In genomic region chr13:37878918-37879331, GRCm38 (mm10) we compare ENCODE assay signal across 12 mouse cellular contexts.
DNase-seq lines count a peak whose midpoint lies in the region; ATAC-seq and TF ChIP-seq lines count a peak whose summit lies in the region.
"Had no signal": no experiment of that assay in that cellular context is flagged by ENCODE, and none has a peak within 500 bp of the region (broad histone marks: within the 10 kb centered on the region; RNA-seq: fewer than 3 reads in every experiment).

No protein-coding gene starts in this region.

- H3K4me1 ChIP-seq in thymus, adult 2 months (replicated peaks; ENCODE audit: control insufficient read depth, insufficient read depth, low read length), result peaks cover 42% of the 10 kb centered on the region
- peaks cover 53% of the 10 kb centered on the region for H3K4me1 ChIP-seq in lung, embryonic 16.5 days (replicated peaks; ENCODE audit: control insufficient read depth, insufficient read depth, low read length)

- H3K27me3 ChIP-seq in thymus, adult 2 months (ENCODE audit: control insufficient read depth, insufficient read depth, low read length), result no peaks in the 10 kb centered on the region
- H3K27me3 ChIP-seq in lung, embryonic 16.5 days (ENCODE audit: control insufficient read depth, insufficient read depth, low read depth, low read length), result no peaks in the 10 kb centered on the region

- 86% methylated on average over 2 of the region's 2 CpGs for WGBS in thymus, adult 2 months
- WGBS in lung, embryonic 16.5 days, result 52% methylated on average over 2 of the region's 2 CpGs

- no peak for TF ChIP-seq CTCF in thymus, adult 2 months (IDR thresholded peaks at IDR 0.05; ENCODE audit: borderline replicate concordance, control insufficient read depth, extremely low read depth, insufficient read depth, low read length, poor library complexity)

- ATAC-seq in lung, embryonic 16.5 days (ENCODE audit: low read depth), result peak; percentile 63

- H3K9me3 ChIP-seq in lung, embryonic 16.5 days (ENCODE audit: control insufficient read depth, low read length), result no peaks in the 10 kb centered on the region

- peak overlapping the region; percentile 95 for H3K27ac ChIP-seq in thymus, adult 2 months (ENCODE audit: control insufficient read depth, insufficient read depth, low read length)
- peak overlapping the region; percentile 73 for H3K27ac ChIP-seq in lung, embryonic 16.5 days (ENCODE audit: low read length)

- no peak overlapping the region for H3K9ac ChIP-seq in lung, embryonic 16.5 days (ENCODE audit: low read length)

- H3K36me3 ChIP-seq in thymus, adult 2 months (ENCODE audit: control insufficient read depth, insufficient read depth, low read length), result no peaks in the 10 kb centered on the region
- H3K36me3 ChIP-seq in lung, embryonic 16.5 days (ENCODE audit: control insufficient read depth, insufficient read depth, low read length), result no peaks in the 10 kb centered on the region

- TF ChIP-seq POLR2A in thymus, adult 2 months (IDR thresholded peaks at IDR 0.05; ENCODE audit: control insufficient read depth, extremely low read depth, insufficient read depth, low read length, poor library complexity), result no peak

- no peak overlapping the region for H3K4me3 ChIP-seq in thymus, adult 2 months (ENCODE audit: control insufficient read depth, insufficient read depth, low read length)
- H3K4me3 ChIP-seq in lung, embryonic 16.5 days (ENCODE audit: low read length), result no peak overlapping the region

- H3K4me2 ChIP-seq in lung, embryonic 16.5 days (ENCODE audit: low read depth, low read length), result peak overlapping the region; percentile 13

- DNase-seq in heart, adult 11 months, result peak; percentile 91
- no peak for DNase-seq in heart, adult 18-20 months
- DNase-seq in thymus, adult 2 months, result no peak
- no peak for DNase-seq in thymus, postnatal 36 days
- no peak for DNase-seq in thymus, postnatal 0 days (ENCODE audit: low spot score)
- no peak for DNase-seq in urinary bladder, postnatal 36 days (ENCODE audit: low spot score in 2 of 2)
- DNase-seq in gastrocnemius, adult 8-10 months (ENCODE audit: low spot score in 2 of 2), result no peak
- DNase-seq: cerebellum, postnatal 25 days; gastrocnemius, postnatal 25 days; midbrain, embryonic 14.5 days; spleen, adult 18-20 months had no signal
